Mouse (Mus musculus): ENCODE measurements at regions not wholly inside any gene's neighbourhood (a gene's known extent, or its start where the extent isn't known, plus 50 kb on each side); places are given as distances from the start of the nearest gene placed in this dataset.

GRCm38 (mm10) chr4:31861172-31861571, 102.7 kb upstream of the Map3k7 start:
- Histone ChIP-seq H3K27me3 (replicated peaks; ENCODE audit: control insufficient read depth, insufficient read depth, low read length) (no peaks in the 10 kb centered on the region), H3K4me1 (replicated peaks; ENCODE audit: control insufficient read depth, insufficient read depth, low read length) (no peaks in the 10 kb centered on the region), H3K27ac (ENCODE audit: low read depth, low read length) (no peak overlapping the region), H3K36me3 (ENCODE audit: control insufficient read depth, insufficient read depth) (no peaks in the 10 kb centered on the region), H3K4me3 (ENCODE audit: low read depth, low read length) (no peak overlapping the region), H3K9ac (ENCODE audit: low read depth, low read length) (no peak overlapping the region), H3K9me3 (ENCODE audit: control insufficient read depth) (no peaks in the 10 kb centered on the region), H3K4me2 (replicated peaks; ENCODE audit: low read depth) (no peak overlapping the region)
- TF ChIP-seq CTCF (IDR thresholded peaks at IDR 0.05; ENCODE audit: low read depth), result no peak
- no peak for ATAC-seq
- 75% methylated on average over 3 of the region's 3 CpGs for WGBS

GRCm38 (mm10) chr4:31872985-31873983, 90.6 kb upstream of the Map3k7 start:
- H3K4me3 ChIP-seq (ENCODE audit: low read depth, low read length), result no peak overlapping the region
- H3K9me3 ChIP-seq (ENCODE audit: control insufficient read depth), result no peaks in the 10 kb centered on the region
- no peaks in the 10 kb centered on the region for H3K4me1 ChIP-seq (replicated peaks; ENCODE audit: control insufficient read depth, insufficient read depth, low read length)
- ATAC-seq, result no peak
- 63% methylated on average over 9 of the region's 9 CpGs for WGBS
- H3K27me3 ChIP-seq (replicated peaks; ENCODE audit: control insufficient read depth, insufficient read depth, low read length), result no peaks in the 10 kb centered on the region
- no peak overlapping the region for H3K27ac ChIP-seq (ENCODE audit: low read depth, low read length)
- no peaks in the 10 kb centered on the region for H3K36me3 ChIP-seq (ENCODE audit: control insufficient read depth, insufficient read depth)
- H3K9ac ChIP-seq (ENCODE audit: low read depth, low read length), result no peak overlapping the region
- no peak overlapping the region for H3K4me2 ChIP-seq (replicated peaks; ENCODE audit: low read depth)
- TF ChIP-seq CTCF (IDR thresholded peaks at IDR 0.05; ENCODE audit: low read depth), result no peak

GRCm38 (mm10) chr4:31877389-31877788, 86.5 kb upstream of the Map3k7 start:
- no peaks in the 10 kb centered on the region for H3K9me3 ChIP-seq (ENCODE audit: control insufficient read depth)
- no peaks in the 10 kb centered on the region for H3K27me3 ChIP-seq (replicated peaks; ENCODE audit: control insufficient read depth, insufficient read depth, low read length)
- H3K4me3 ChIP-seq (ENCODE audit: low read depth, low read length), result no peak overlapping the region
- no peak overlapping the region for H3K4me2 ChIP-seq (replicated peaks; ENCODE audit: low read depth)
- H3K4me1 ChIP-seq (replicated peaks; ENCODE audit: control insufficient read depth, insufficient read depth, low read length), result no peaks in the 10 kb centered on the region
- no peak for TF ChIP-seq CTCF (IDR thresholded peaks at IDR 0.05; ENCODE audit: low read depth)
- no peak overlapping the region for H3K9ac ChIP-seq (ENCODE audit: low read depth, low read length)
- ATAC-seq, result no peak
- no peaks in the 10 kb centered on the region for H3K36me3 ChIP-seq (ENCODE audit: control insufficient read depth, insufficient read depth)
- H3K27ac ChIP-seq (ENCODE audit: low read depth, low read length), result no peak overlapping the region
- 32% methylated on average over 3 of the region's 3 CpGs for WGBS

- Histone ChIP-seq H3K9ac (ENCODE audit: low read depth, low read length) (no peak overlapping the region), H3K27ac (ENCODE audit: low read depth, low read length) (no peak overlapping the region), H3K27me3 (replicated peaks; ENCODE audit: control insufficient read depth, insufficient read depth, low read length) (no peaks in the 10 kb centered on the region), H3K36me3 (ENCODE audit: control insufficient read depth, insufficient read depth) (no peaks in the 10 kb centered on the region), H3K4me2 (replicated peaks; ENCODE audit: low read depth) (no peak overlapping the region), H3K9me3 (ENCODE audit: control insufficient read depth) (no peaks in the 10 kb centered on the region), H3K4me1 (replicated peaks; ENCODE audit: control insufficient read depth, insufficient read depth, low read length) (no peaks in the 10 kb centered on the region), H3K4me3 (ENCODE audit: low read depth, low read length) (no peak overlapping the region)
- WGBS, result 53% methylated on average over 10 of the region's 10 CpGs
- no peak for ATAC-seq
- no peak for TF ChIP-seq CTCF (IDR thresholded peaks at IDR 0.05; ENCODE audit: low read depth)
Measured at GRCm38 (mm10) chr4:31878493-31879191, 85.3 kb upstream of the Map3k7 start.

- no peak for TF ChIP-seq CTCF (IDR thresholded peaks at IDR 0.05; ENCODE audit: low read depth)
- no peaks in the 10 kb centered on the region for H3K9me3 ChIP-seq (ENCODE audit: control insufficient read depth)
- H3K36me3 ChIP-seq (ENCODE audit: control insufficient read depth, insufficient read depth), result no peaks in the 10 kb centered on the region
- no peak for ATAC-seq
- no peaks in the 10 kb centered on the region for H3K4me1 ChIP-seq (replicated peaks; ENCODE audit: control insufficient read depth, insufficient read depth, low read length)
- H3K4me2 ChIP-seq (replicated peaks; ENCODE audit: low read depth), result no peak overlapping the region
- 49% methylated on average over 5 of the region's 5 CpGs for WGBS
- H3K27me3 ChIP-seq (replicated peaks; ENCODE audit: control insufficient read depth, insufficient read depth, low read length), result no peaks in the 10 kb centered on the region
- no peak overlapping the region for H3K4me3 ChIP-seq (ENCODE audit: low read depth, low read length)
- H3K27ac ChIP-seq (ENCODE audit: low read depth, low read length), result no peak overlapping the region
- no peak overlapping the region for H3K9ac ChIP-seq (ENCODE audit: low read depth, low read length)
Measured at GRCm38 (mm10) chr4:31879192-31879585, 84.7 kb upstream of the Map3k7 start.

- WGBS, result 84% methylated on average over 7 of the region's 7 CpGs
- Histone ChIP-seq H3K36me3 (ENCODE audit: control insufficient read depth, insufficient read depth) (no peaks in the 10 kb centered on the region), H3K4me2 (replicated peaks; ENCODE audit: low read depth) (no peak overlapping the region), H3K4me3 (ENCODE audit: low read depth, low read length) (no peak overlapping the region), H3K27ac (ENCODE audit: low read depth, low read length) (no peak overlapping the region), H3K9me3 (ENCODE audit: control insufficient read depth) (no peaks in the 10 kb centered on the region), H3K4me1 (replicated peaks; ENCODE audit: control insufficient read depth, insufficient read depth, low read length) (no peaks in the 10 kb centered on the region), H3K27me3 (replicated peaks; ENCODE audit: control insufficient read depth, insufficient read depth, low read length) (no peaks in the 10 kb centered on the region), H3K9ac (ENCODE audit: low read depth, low read length) (no peak overlapping the region)
- ATAC-seq, result no peak
- no peak for TF ChIP-seq CTCF (IDR thresholded peaks at IDR 0.05; ENCODE audit: low read depth)
Measured at GRCm38 (mm10) chr4:31880213-31880612, 83.7 kb upstream of the Map3k7 start.
